Mouse (Mus musculus): Measurements from ENCODE around the gene Gjb5. TPM values are rescaled to one million over a fixed set of nuclear protein-coding genes. Genes with fewer than 3 reads are reported as not detected.

Gene Gjb5
- 0.52 and 2.2 TPM in 2 replicates for polyA plus RNA-seq (2015; fragmentation: Nextera tagmentation; extraction: Ambion mirVana)

DNA sequence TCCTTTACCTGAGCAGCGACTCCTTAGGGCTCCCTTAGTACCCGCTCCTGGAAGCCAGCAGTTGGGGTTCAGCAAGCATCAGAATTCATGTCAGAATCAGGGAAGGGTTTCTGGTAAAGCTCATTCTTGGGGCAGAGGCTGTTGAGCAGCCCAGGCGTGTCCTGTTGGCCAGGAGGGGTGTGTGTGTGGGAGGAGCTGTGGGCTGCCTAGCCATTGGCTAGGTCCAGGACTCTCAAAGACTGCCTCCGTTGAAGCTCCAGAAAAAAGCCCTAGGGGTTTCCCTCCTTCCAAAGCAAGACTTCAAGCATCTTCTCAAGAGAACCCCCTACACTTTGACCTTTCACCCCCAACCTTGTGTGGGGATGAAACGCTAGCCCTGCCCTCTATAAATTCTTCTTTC lies at the start of gene Gjb5:
Gene Gjb5 (minus strand): TSS at position 164 of the 400 bp plus-strand sequence.

GRCm38 (mm10) chr4:127353951-127354438 lies 4.0 kb downstream of the Gjb5 start, which contains the start of gene Gjb4:
Gene Gjb4, minus strand, starts transcription at chr4:127354081.

DNA sequence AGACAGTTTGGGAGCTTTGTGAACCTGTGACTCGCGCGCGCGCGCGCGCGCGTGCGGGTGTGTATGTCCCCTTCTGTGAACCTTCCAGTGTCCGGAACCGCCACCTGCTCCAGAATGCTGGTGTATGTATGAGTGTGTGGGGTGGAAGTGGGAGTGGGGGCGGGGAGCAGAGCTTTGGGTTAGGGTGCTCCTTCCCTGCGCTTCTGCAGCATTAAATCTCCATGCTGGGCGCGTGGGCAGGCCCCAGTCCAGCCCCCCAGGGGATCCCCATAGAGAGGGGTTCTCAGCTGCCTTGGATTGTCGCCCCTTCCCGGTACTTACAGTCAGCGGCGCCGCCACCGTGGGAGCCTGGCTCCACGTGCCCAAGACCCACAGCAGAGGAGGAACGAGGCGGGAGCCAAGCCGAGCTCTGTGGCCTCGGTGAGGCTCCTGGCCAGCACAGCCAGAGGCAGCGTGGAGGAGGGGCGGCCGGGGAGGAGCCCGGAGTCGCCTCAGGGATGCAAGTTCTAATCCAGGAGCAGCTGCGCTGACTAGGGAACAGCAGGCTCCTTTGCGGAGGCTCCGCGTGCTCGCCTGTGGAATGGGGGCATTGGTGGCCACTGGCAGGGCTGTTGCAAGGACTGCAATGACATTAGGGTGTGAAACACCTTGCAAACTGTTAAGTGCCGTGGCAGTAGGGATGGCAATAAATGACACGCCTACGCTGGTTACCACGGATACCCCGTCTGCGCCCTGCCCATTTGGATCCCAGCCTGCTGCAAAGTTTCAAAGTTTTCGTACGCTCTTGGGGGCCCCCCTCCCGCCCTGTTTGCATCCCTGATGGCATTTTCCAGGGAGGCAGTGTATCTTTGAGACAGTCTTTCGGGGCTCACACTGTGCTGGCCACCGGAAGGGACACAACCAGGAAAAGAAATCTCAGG lies 27.5 kb downstream of the Gjb5 start, which contains the start of gene Gjb3:
Gene Gjb3 (minus strand): TSS at position 664 of the 920 bp plus-strand sequence.

DNA sequence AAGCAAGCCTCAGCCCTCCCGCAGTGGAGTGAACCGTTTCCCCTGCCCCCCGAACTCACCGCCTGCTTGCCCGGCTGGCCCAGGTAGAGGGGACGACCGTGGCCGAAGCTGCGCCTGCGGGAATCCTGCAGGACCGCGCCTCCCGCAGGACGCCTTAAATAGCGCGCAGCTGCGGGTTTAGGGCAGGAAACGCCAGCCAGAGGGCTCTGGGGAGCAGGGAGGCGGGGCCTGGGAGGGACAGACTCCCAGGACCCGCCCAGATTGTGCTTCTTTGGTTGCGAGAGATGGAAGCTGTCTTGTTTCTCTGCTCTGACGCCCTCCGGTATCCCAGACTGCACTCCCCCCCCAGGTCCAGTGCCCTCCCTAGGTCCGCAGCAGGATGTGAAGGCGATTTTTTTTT lies 44.1 kb downstream of the Gjb5 start, which contains the start of gene Gja4:
Gene Gja4 (minus strand): TSS at position 179 of the 400 bp plus-strand sequence.

Other genes starting within 250 kb of the Gjb5 start
- 15.5 and 16.3 TPM in 2 replicates for gene Tmem35b, start 234.5 kb downstream of the Gjb5 start, polyA plus RNA-seq (2015; fragmentation: Nextera tagmentation; extraction: Ambion mirVana)
- gene Dlgap3, start 189.0 kb downstream of the Gjb5 start, polyA plus RNA-seq (2015; fragmentation: Nextera tagmentation; extraction: Ambion mirVana): 37.0 and 38.5 TPM in 2 replicates
- 77.2 and 79.4 TPM in 2 replicates for gene Smim12, start 114.4 kb downstream of the Gjb5 start, polyA plus RNA-seq (2015; fragmentation: Nextera tagmentation; extraction: Ambion mirVana)
- 17.3 and 19.8 TPM in 2 replicates for gene Gja4, start 44.1 kb downstream of the Gjb5 start, polyA plus RNA-seq (2015; fragmentation: Nextera tagmentation; extraction: Ambion mirVana)
- gene Gjb3, start 27.3 kb downstream of the Gjb5 start, polyA plus RNA-seq (2015; fragmentation: Nextera tagmentation; extraction: Ambion mirVana): 0.33 and 0.89 TPM in 2 replicates
- gene Gjb4, start 4.1 kb downstream of the Gjb5 start, polyA plus RNA-seq (2015; fragmentation: Nextera tagmentation; extraction: Ambion mirVana): 0.25 TPM in 1 of 2 replicates, not detected in the other